Mouse (Mus musculus) olfactory bulb, adult 2 months (tissue): ENCODE data around the gene Pxdc1. TPM values are rescaled to one million over a fixed set of nuclear protein-coding genes. Genes with fewer than 3 reads are reported as not detected.

ENCODE experiments used
- H3K27ac ChIP-seq: fragments of 200-500 bp; 2 replicates; pipeline ENCODE4 v1.5.1; 2012; ENCODE audit warnings: low read depth, low read length; ENCODE audit not compliant: insufficient read depth
- H3K4me1 ChIP-seq: fragments of 200-500 bp; 2 replicates; pipeline ENCODE4 v1.6.1; 2012; ENCODE audit warnings: low read length; ENCODE audit not compliant: control insufficient read depth, insufficient read depth
- H3K4me3 ChIP-seq: fragments of 200-500 bp; 2 replicates; pipeline ENCODE4 v1.5.1; 2012; ENCODE audit warnings: mild to moderate bottlenecking, low read depth, low read length, moderate library complexity; ENCODE audit not compliant: insufficient read depth
- CTCF ChIP-seq: fragments of 200-500 bp; IDR thresholded peaks from 2 replicates; pipeline ENCODE4 v1.5.1; 2012; ENCODE audit warnings: low read depth, mild to moderate bottlenecking, low read length, moderate library complexity; ENCODE audit not compliant: insufficient read depth
- POLR2A ChIP-seq: fragments of 200-500 bp; IDR thresholded peaks from 2 replicates; pipeline ENCODE4 v1.6.1; 2012; ENCODE audit warnings: mild to moderate bottlenecking, low read depth, low read length, moderate library complexity; ENCODE audit not compliant: insufficient read depth
- WGBS: fragments of 180-500 bp; shearing (Covaris S2); methylation state at CpG from one replicate; pipeline ENCODE4 v1.1.7; 2018; 5-methylcytosine and 5-hydroxymethylcytosine counted together
- polyA plus RNA-seq: library from polyadenylated mRNA; stranded (reverse); fragments of >200 nt; gene quantifications from 2 replicates; pipeline ENCODE4 v1.2.4, GENCODE M21; 2012; ENCODE audit warnings: low replicate concordance; ENCODE audit not compliant: missing spikeins, insufficient read depth, insufficient read length

The Pxdc1 gene
- polyA plus RNA-seq, 1 experiment, result not detected

DNA sequence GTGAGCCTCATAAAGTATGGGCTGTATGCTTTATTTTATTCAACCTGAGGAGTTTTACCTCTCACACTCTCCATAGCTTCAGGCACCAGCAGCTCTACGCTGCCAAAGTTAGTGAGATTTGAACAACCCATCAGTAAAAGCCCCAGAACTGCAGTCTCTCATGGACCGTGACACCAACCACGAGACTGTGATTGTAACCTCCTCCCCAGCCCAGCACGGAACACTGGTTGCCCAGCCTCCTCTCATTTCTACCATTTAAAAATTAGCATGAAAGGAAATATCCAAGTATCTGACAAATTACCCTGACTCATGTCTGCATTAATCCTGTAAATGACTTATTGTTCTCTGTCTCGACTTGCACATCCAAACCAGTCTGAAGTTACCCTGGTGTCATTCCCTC lies 23.2 kb upstream of the Pxdc1 start:
- WGBS, result 71% methylated on average over 5 of the region's 5 CpGs
- no peak overlapping the region for H3K4me3 ChIP-seq
- H3K4me1 ChIP-seq, result peaks cover 3% of the 10 kb centered on the region; the same call in 1 of the 2 replicates
- TF ChIP-seq CTCF (no peak), POLR2A (no peak)
- H3K27ac ChIP-seq, result no peak overlapping the region

DNA sequence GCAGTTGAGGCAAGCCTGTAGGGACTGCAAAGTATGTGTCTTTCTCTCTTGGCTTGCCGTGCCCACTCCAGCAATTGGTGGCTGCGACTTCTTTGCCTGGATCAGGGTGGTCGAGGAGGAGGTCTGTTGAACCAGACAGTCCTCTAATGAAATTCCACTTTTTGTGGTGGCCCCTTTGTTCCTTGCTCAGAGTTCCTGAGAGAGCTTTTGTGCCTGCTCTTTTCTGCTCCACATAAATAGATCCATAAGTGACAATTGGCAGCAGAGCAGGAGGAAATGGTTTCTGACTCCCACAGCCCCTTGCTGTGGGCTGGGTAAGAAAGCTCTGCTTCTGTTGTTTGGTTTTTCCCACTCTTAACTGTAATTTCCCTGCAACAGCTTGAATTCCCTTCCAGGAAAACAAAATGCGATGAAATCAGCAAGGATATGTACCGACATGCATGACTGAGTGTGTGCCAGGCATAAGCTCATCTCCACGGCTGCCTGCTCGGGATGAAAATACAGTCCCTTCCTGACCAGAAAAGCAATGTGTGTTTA lies 22.6 kb upstream of the Pxdc1 start:
- no peak overlapping the region for H3K4me3 ChIP-seq
- peaks cover 3% of the 10 kb centered on the region; the same call in 1 of the 2 replicates for H3K4me1 ChIP-seq
- no peak for TF ChIP-seq POLR2A
- TF ChIP-seq CTCF, result no peak
- WGBS, result 22% methylated on average over 7 of the region's 7 CpGs
- no peak overlapping the region for H3K27ac ChIP-seq

DNA sequence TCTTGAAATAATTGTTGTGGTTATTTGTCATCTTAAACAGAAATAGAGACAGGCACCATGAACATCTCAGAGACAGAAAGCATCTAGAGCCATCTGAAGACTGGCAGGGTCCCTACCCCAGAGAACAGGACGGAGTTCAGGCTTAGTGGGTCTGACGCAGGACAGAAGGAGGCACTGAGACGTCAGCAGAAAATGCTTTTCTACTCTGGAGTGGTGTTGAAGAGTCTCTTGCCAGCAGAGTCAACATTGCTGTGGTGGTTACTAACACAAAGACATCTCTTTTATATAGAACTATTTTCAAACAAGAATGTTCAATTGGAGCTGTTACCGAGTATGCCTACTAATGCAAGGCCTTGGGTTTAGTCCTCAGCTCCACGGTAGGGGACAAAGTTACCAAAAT lies 20.1 kb upstream of the Pxdc1 start:
- Histone ChIP-seq H3K4me1 (peaks cover 3% of the 10 kb centered on the region; the same call in 1 of the 2 replicates), H3K4me3 (no peak overlapping the region), H3K27ac (no peak overlapping the region)
- WGBS, result 92% methylated on average over 5 of the region's 5 CpGs
- no peak for TF ChIP-seq POLR2A
- no peak for TF ChIP-seq CTCF

DNA sequence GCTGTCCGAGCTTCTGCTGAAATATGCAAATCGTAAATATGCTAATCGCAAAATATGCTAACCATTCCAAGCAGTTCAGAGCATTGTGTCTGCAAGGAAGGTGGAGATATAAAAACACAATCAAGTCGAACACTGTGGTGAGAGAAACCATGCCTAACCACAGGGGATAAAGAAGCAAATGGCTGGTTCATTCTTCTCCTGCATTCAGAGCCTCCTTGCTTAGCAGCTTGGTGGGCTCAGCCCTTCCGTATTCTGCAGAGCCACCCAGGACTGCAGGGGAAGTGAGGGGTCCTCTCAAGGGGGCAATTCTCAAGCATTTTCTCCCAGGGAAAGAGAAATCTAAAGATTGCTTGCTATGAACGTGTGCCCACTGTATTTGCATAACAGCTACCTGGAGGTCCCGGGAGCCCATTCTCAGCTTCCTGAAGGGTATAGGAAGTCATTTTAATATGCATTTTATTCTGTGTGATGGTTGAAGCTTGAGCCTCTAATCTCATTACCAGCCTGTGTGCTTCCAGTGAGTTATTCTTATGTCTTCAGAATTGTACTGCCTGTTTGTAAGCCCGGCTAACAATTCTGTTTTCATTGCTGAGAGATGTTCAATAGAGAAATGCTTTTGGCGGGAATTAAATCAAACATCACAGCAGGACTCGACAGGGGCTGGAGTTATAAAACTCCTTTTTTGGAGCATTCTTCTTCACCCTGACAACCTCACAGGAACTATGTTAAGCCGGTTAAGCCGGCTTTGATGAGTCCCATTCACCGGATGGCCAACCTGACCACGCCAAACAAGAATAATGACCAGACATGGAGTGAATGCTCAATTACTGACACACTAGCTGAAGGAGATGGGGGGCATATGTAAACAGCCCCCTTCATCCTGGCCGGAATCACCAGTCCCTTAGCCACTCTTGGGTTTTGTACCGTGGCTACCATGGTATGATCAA lies 16.9 kb upstream of the Pxdc1 start:
- Histone ChIP-seq H3K27ac (no peak overlapping the region), H3K4me3 (no peak overlapping the region), H3K4me1 (peaks cover 3% of the 10 kb centered on the region)
- TF ChIP-seq CTCF, result no peak
- TF ChIP-seq POLR2A, result no peak
- WGBS, result 63% methylated on average over 16 of the region's 16 CpGs

DNA sequence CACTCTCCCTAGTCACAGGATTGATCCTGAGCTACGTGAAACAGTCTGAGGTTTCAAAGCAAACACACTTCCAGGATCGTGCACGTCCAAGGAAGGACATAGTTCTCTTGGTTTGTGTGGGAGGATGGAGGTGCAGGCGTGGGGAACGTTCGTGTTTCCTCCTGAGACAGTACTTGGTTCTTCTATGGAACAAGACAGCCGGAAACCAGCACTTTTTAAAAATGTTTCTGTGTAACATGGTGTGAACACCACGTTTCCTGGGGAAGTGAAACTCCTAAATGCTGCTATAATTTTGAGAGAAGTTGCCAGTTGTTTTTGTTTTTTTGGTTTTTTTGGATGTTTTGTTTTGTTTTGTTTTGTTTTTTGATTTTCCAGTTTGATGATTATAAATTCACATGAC lies 13.9 kb upstream of the Pxdc1 start:
- no peak overlapping the region for H3K4me3 ChIP-seq
- TF ChIP-seq CTCF, result no peak
- no peak for TF ChIP-seq POLR2A
- peaks cover 3% of the 10 kb centered on the region for H3K4me1 ChIP-seq
- H3K27ac ChIP-seq, result no peak overlapping the region
- WGBS, result 76% methylated on average over 8 of the region's 8 CpGs

DNA sequence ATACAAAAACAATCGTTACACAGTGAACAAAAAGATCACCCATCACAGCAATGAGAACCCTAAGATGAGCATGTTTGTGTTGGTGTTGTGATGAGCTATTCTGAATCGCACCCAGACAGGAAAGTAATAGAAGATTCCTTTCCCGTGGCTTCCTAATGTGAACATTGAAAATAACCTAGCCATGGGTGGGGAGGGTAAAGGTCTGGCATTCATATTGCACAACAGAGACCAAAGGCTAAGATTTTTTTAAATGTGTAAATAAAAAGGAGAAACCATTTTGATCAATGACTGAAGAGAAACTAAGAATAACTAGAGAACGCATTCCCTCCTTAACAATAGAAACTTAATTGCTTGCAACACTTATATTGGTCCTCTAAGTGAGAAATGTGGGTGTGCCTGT lies 11.8 kb upstream of the Pxdc1 start:
- TF ChIP-seq POLR2A (no peak), CTCF (no peak)
- WGBS, result 65% methylated on average over 4 of the region's 4 CpGs
- Histone ChIP-seq H3K27ac (no peak overlapping the region), H3K4me3 (no peak overlapping the region), H3K4me1 (peaks cover 3% of the 10 kb centered on the region)

DNA sequence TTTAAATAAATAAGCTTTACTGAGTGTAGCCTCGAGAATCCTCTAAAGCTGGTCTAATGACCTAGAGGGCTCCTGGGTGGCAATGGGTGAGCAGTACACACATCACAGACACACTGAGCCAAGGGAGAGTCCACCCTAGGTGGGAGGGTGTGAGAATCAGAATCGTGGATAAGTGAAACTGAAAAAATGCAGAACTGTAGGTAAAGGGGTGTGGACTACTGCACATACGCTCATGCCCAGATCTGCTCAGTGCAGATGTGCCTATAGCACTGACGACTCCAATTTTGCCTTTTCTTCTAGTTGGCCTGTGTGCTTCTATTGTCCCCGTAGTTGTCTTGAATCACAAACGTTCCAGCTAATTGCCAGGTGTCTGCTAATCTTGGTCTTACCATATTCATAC lies 10.5 kb upstream of the Pxdc1 start:
- TF ChIP-seq POLR2A, result no peak
- TF ChIP-seq CTCF, result no peak
- 84% methylated on average over 6 of the region's 6 CpGs for WGBS
- H3K27ac ChIP-seq, result no peak overlapping the region
- peaks cover 3% of the 10 kb centered on the region for H3K4me1 ChIP-seq
- H3K4me3 ChIP-seq, result no peak overlapping the region

DNA sequence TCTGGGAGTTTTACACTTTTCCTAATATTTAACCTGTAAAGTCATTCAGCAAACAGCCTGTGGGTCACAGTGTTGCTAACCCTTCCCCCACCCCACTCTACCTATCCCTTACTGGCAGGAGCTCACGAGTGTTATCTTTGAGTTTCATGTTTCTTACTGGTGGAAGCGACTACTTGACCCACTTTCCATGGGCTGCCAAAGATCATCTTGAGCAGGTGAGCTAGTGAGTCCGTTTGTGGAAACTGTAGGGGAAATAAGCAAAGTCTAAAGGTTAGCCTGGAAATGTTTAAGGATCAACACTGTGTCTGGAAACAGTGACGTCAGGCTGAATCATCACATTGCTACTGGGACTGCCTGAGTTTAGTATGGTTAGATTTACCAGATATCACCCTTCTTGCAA lies 6.2 kb upstream of the Pxdc1 start:
- H3K27ac ChIP-seq, result no peak overlapping the region
- no peak overlapping the region for H3K4me3 ChIP-seq
- no peak for TF ChIP-seq CTCF
- no peak for TF ChIP-seq POLR2A
- H3K4me1 ChIP-seq, result no peaks in the 10 kb centered on the region
- whole genome bisulfite sequencing, result 74% methylated on average over 4 of the region's 4 CpGs

DNA sequence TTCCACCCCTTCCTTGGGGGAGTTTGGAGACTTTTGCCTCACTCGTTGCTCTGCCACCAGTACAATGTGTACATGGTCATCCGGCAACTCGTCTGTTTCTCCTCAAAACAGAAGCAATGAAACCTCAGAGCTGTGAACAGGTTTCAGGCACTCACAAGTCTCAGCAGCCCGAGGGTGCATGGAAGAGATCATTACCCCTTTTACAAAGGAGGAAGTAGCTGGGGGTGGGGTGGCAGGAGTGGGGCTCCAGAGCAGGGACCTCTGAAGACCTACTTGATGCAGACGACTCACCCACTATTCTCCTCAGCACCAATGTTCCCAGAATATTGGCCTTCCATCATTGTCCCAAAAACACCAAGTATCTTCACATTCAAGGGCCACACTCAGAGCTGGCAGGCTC lies 3.1 kb upstream of the Pxdc1 start:
- TF ChIP-seq CTCF, result no peak
- TF ChIP-seq POLR2A, result no peak
- Histone ChIP-seq H3K27ac (no peak overlapping the region), H3K4me3 (no peak overlapping the region), H3K4me1 (peaks cover 18% of the 10 kb centered on the region)
- 91% methylated on average over 5 of the region's 5 CpGs for WGBS
